Mouse (Mus musculus) gastrocnemius, adult 8-10 months (tissue): ENCODE data around the gene Zfp629. TPM values are rescaled to one million over a fixed set of nuclear protein-coding genes. Genes with fewer than 3 reads are reported as not detected.
A peak's percentile ranks its signal among the peaks of the same experiment; 100 is the strongest.

Experiments
- DNase-seq, 2 experiments: peaks; one replicate each; pipeline ENCODE4 v3.0.0; 2022; ENCODE audit warnings: low spot score in 2 of 2
- total RNA-seq, 4 experiments: library from RNA; stranded (reverse); gene quantifications; 2 replicates each; pipeline ENCODE4 v1.2.4; 2022

Gene Zfp629
- total RNA-seq, 4 experiments from 2014 or later = 6.8 to 7.8 (median 7.4) TPM

GRCm38 (mm10) chr7:127614511-127614890 is 1.1 kb downstream of the Zfp629 start:
- peak in 1 of 2 experiments; percentile 29 for DNase-seq

DNA sequence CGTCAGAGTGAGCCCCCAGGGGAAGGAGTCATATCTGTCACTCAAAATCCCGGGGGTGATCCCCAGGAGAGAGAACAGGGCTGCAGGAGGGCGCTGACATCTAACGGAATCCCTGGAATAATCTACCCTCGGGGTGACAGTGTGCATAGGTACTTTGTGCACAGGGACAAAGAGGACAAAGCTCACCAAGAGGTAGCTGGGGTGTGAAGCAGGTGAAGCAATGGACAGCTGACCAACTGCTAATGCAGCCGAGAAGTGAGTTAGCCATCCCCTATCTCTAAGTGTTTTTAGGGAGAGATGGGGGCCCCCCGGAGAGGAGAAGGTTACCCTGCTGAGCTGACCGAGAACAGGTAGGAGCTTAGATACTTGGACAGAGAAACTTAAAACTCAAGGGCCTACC is 1.5 kb downstream of the Zfp629 start:
- no peak for DNase-seq

DNA sequence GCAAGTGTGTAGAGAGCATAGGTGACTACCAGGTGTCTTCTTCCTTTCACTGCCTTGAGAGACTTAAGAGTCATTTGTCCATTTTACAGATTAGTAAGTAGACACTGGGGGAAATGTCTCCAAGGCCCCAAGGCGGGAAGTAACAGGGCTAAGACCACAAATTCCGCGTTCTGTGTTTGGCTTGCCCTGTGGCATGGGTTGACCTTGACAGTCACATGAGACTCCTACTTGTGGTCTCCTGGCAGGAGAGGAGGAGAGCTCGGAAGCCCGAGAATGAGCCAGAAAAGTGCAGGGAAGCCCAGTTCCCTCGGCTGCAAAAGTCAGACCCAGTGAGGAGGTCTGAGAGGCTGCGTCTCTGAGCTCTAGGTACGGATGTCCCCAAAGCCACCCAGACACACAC is 2.1 kb downstream of the Zfp629 start:
- no peak for DNase-seq

GRCm38 (mm10) chr7:127611561-127611960 is 4.0 kb downstream of the Zfp629 start:
- DNase-seq = no peak

GRCm38 (mm10) chr7:127611011-127611410 is 4.6 kb downstream of the Zfp629 start:
- DNase-seq = no peak

GRCm38 (mm10) chr7:127607150-127607549 is 8.4 kb downstream of the Zfp629 start:
- no peak for DNase-seq

- DNase-seq = no peak
Measured at GRCm38 (mm10) chr7:127604256-127604655, 11.3 kb downstream of the Zfp629 start.

DNA sequence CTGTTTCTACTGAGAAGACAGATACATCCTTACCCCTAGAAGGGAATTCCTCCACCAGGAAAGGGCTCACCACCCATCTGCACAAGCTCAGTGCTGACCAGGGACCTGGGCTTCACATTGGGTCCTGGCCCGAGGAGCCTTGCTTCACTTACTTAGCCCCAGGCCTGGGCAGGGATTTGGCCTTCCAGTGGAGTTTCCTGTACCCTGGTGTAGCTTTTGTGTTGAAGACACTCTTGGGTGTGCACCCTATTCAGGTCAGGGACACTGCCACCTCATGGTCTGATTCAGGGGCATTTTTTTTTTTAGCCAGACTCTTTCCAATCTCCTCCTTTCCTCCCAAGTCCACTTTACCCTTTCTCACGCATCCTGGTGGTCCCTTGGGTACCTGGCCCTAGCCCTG is 12.7 kb downstream of the Zfp629 start:
- no peak for DNase-seq

GRCm38 (mm10) chr7:127601735-127602134 is 13.9 kb downstream of the Zfp629 start:
- no peak for DNase-seq

- DNase-seq = no peak
Measured at GRCm38 (mm10) chr7:127600612-127601011, 15.0 kb downstream of the Zfp629 start.

DNA sequence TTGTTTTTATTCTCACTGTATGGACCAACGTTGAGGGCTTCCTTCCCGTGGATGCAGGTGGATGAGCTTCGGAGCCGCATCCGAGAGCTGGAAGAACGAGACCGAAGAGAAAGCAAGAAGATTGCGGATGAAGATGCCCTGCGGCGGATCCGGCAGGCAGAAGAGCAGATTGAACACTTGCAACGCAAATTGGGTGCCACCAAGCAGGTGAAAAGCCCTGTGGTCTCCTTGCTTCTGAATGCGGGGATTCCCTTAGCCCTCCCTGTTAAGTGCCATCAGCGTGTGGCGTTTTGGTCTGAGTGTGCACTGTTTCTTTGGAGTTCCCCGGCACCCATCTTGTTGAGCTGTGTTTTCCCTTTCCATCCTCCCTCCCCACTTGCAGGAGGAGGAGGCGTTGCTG is 18.9 kb downstream of the Zfp629 start:
- DNase-seq = no peak

- no peak for DNase-seq
Measured at GRCm38 (mm10) chr7:127592575-127592974, 23.0 kb downstream of the Zfp629 start.

DNA sequence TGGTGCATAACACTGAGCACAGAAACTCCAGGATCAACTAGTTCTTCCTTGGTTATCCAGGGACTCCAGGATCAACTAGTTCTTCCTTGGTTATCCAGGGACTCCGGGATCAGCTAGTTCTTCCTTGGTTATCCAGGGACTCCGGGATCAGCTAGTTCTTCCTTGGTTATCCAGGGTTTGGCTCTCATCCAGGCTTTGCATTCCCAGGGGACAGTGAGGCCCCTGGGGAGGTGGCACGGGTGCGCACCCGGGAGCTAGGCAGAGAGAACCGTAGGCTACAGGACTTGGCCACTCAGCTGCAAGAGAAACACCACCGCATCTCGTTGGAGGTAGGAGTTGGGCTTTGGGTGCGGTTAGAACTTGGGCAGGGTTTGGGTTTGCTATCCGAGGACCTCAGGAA is 24.5 kb downstream of the Zfp629 start:
- DNase-seq = no peak

- DNase-seq = no peak
Measured at GRCm38 (mm10) chr7:127589637-127590036, 26.0 kb downstream of the Zfp629 start.

DNA sequence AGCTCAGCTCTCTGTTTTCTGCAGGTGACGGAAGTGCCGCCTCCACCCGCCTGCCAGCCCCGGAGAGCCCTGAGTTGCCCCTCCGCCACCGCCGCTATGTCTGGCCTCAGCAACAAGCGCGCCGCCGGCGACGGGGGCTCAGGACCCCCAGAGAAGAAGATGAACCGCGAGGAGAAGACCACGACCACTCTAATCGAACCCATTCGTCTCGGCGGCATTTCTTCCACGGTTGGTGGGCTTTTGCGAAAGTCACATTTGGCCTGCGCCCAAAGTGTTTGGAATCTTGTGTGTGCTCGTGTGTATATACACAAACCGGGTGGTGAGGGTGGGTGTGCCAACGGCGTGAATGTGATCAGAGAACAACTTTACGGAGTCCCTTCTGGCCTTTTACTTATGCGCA is 26.7 kb downstream of the Zfp629 start:
- no peak for DNase-seq

- DNase-seq = peak; percentile 92 to 93
Measured at GRCm38 (mm10) chr7:127588011-127588871, 27.4 kb downstream of the Zfp629 start, which contains the start of the genes Ccdc189 and Rnf40. Gene Ccdc189 (minus strand): TSS chr7:127588595. Gene Rnf40 (plus strand): TSS chr7:127588767.

- no peak for DNase-seq
Measured at GRCm38 (mm10) chr7:127587196-127587595, 28.4 kb downstream of the Zfp629 start.

- no peak for DNase-seq
Measured at GRCm38 (mm10) chr7:127586149-127586548, 29.4 kb downstream of the Zfp629 start.

DNA sequence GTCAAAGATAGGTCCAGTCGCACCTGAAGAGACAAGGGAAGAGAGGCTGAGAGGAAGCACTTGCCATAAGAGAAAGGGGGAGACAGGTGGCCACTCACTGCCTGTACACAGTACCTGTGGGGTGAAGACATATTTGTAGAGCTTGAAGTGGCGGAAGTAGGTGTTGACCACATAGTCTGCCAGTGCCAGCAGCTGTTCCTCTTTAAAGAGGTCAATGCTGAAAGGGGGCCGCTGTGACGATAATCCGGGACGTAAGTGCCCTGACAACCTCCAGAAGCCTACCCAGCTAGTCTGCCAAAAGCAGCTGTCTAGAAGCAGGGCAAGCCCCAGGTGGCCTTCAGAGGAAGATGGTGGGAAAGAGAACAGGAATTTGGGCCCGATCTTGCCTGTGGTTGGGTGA is 30.6 kb downstream of the Zfp629 start:
- no peak for DNase-seq

DNA sequence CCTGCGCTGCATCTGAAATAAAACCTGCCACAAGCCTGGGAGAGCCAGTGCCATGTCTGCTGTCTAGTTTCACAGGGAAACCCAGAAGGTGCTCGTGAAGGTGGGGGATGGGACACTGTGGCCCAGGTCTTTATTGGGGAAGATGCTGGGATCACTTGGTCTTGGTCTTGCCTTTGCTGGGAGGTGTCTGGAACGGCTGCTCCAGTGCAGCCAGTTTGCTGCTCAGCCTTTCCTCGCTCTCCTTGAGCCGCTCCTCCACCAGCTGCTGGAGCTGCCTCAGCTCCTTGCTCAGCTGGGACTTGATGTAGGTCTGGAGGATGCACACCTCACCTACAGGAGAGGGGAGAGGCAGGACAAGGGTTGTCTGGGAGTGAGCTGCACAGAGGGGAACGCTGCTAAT is 32.3 kb downstream of the Zfp629 start:
- no peak for DNase-seq

DNA sequence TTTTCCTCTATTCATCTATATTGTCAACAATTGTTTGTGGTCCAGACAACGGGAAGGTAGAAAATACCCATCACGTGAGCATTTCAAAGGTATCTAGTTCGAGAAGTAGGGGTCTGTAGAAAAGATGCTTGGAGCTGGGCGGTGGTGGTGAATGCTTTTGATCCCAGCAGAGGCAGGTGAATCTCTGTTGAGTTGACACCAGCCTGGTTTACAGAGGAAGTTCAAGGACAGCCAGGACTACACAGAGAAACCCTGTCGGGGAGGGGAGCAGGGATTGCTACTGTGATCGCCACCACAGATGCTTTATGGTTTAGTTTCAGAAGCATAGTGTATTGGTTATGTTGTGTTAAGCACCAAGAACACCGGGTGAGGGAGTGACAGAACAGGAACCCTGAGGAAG is 41.5 kb downstream of the Zfp629 start:
- DNase-seq = no peak

- no peak for DNase-seq
Measured at GRCm38 (mm10) chr7:127573503-127574008, 42.0 kb downstream of the Zfp629 start.

GRCm38 (mm10) chr7:127572895-127573471 is 42.6 kb downstream of the Zfp629 start, which contains the start of gene Phkg2:
Gene Phkg2 (plus strand): TSS chr7:127573340.
- DNase-seq = peak; percentile 86 to 89
